Mouse (Mus musculus) limb, embryonic 12.5 days (tissue): Measurements from ENCODE around the gene Fam189b. TPM values are rescaled to one million over a fixed set of nuclear protein-coding genes. Genes with fewer than 3 reads are reported as not detected.
A peak's percentile ranks its signal among the peaks of the same experiment; 100 is the strongest.
"Not testable (repeated sequence)": the region's sequence is repeated elsewhere in the genome, so short reads cannot be mapped to it uniquely, and the experiment has no call there.

Experiments used
- ATAC-seq: fragments of 200-750 bp; cut with Nextera tagmentation; 2 replicates; pipeline ENCODE4 v1.8.0; 2017; ENCODE audit warnings: low read depth, moderate TSS enrichment; ENCODE audit not compliant: insufficient number of reproducible peaks, insufficient read depth, low FRiP score, low TSS enrichment
- H3K27ac ChIP-seq: fragments of 300-500 bp; sonication (generic); 2 replicates; pipeline ENCODE4 v1.5.1; 2016; ENCODE audit warnings: mild to moderate bottlenecking, moderate library complexity
- H3K27me3 ChIP-seq: fragments of 300-500 bp; sonication (generic); 2 replicates; pipeline ENCODE4 v1.6.1; 2016; ENCODE audit warnings: mild to moderate bottlenecking, moderate library complexity
- H3K36me3 ChIP-seq: fragments of 300-500 bp; sonication (generic); 2 replicates; pipeline ENCODE4 v1.6.1; 2016; ENCODE audit warnings: mild to moderate bottlenecking, moderate library complexity
- H3K4me1 ChIP-seq: fragments of 300-500 bp; sonication (generic); replicated peaks from 2 replicates; pipeline ENCODE4 v1.6.1; 2016
- H3K4me2 ChIP-seq: fragments of 300-500 bp; sonication (generic); 2 replicates; pipeline ENCODE4 v1.6.1; 2016; ENCODE audit warnings: mild to moderate bottlenecking, moderate library complexity
- H3K4me3 ChIP-seq: fragments of 300-500 bp; sonication (generic); replicated peaks from 2 replicates; pipeline ENCODE4 v1.5.1; 2016; ENCODE audit warnings: mild to moderate bottlenecking
- H3K9ac ChIP-seq: fragments of 300-500 bp; sonication (generic); replicated peaks from 2 replicates; pipeline ENCODE4 v1.6.1; 2016; ENCODE audit warnings: mild to moderate bottlenecking, moderate library complexity
- H3K9me3 ChIP-seq: fragments of 300-500 bp; sonication (generic); 2 replicates; pipeline ENCODE4 v1.6.1; 2016; ENCODE audit warnings: mild to moderate bottlenecking, moderate library complexity
- WGBS: fragments of 180-500 bp; shearing (Covaris S2); methylation state at CpG from one replicate; pipeline ENCODE4 v1.1.7; 2016; 5-methylcytosine and 5-hydroxymethylcytosine counted together
- polyA plus RNA-seq: library from polyadenylated mRNA; unstranded; fragments of >200 nt; fragmentation: Nextera tagmentation; extraction: Ambion mirVana; gene quantifications from 2 replicates; pipeline ENCODE4 v1.2.1, GENCODE M21; 2016

Fam189b gene
- polyA plus RNA-seq, 1 experiment from 2014 or later, result 27.4 TPM

- 88% methylated on average over 2 of the region's 2 CpGs for WGBS
- Histone ChIP-seq H3K9ac (no peak overlapping the region), H3K9me3 (no peaks in the 10 kb centered on the region), H3K27me3 (no peaks in the 10 kb centered on the region), H3K4me2 (no peak overlapping the region), H3K4me3 (no peak overlapping the region), H3K27ac (no peak overlapping the region), H3K4me1 (peaks cover 5% of the 10 kb centered on the region), H3K36me3 (peaks cover 61% of the 10 kb centered on the region)
- no peak for ATAC-seq
Measured at GRCm38 (mm10) chr3:89206695-89207094, 23.8 kb downstream of the Fam189b start.

GRCm38 (mm10) chr3:89208075-89208657 lies 25.2 kb downstream of the Fam189b start:
- Histone ChIP-seq H3K27ac (no peak overlapping the region), H3K36me3 (peaks cover 64% of the 10 kb centered on the region), H3K4me1 (peaks cover 13% of the 10 kb centered on the region), H3K9me3 (no peaks in the 10 kb centered on the region), H3K9ac (no peak overlapping the region), H3K4me2 (no peak overlapping the region), H3K27me3 (no peaks in the 10 kb centered on the region), H3K4me3 (no peak overlapping the region)
- no peak for ATAC-seq
- 84% methylated on average over 13 of the region's 13 CpGs for WGBS

- Histone ChIP-seq H3K4me1 (peaks cover 11% of the 10 kb centered on the region), H3K4me3 (no peak overlapping the region), H3K36me3 (peaks cover 64% of the 10 kb centered on the region), H3K9ac (no peak overlapping the region), H3K27ac (no peak overlapping the region), H3K9me3 (no peaks in the 10 kb centered on the region), H3K27me3 (no peaks in the 10 kb centered on the region), H3K4me2 (no peak overlapping the region)
- 88% methylated on average over 6 of the region's 6 CpGs for WGBS
- no peak for ATAC-seq
Measured at GRCm38 (mm10) chr3:89208736-89209135, 25.8 kb downstream of the Fam189b start.

- no peaks in the 10 kb centered on the region for H3K9me3 ChIP-seq
- H3K4me3 ChIP-seq, result no peak overlapping the region
- H3K9ac ChIP-seq, result no peak overlapping the region
- WGBS, result 92% methylated on average over 7 of the region's 7 CpGs
- ATAC-seq, result no peak
- H3K4me1 ChIP-seq, result peaks cover 12% of the 10 kb centered on the region
- H3K4me2 ChIP-seq, result no peak overlapping the region
- H3K27me3 ChIP-seq, result no peaks in the 10 kb centered on the region
- no peak overlapping the region for H3K27ac ChIP-seq
- H3K36me3 ChIP-seq, result peaks cover 64% of the 10 kb centered on the region
Measured at GRCm38 (mm10) chr3:89209731-89210130, 26.8 kb downstream of the Fam189b start.

- no peak overlapping the region for H3K9ac ChIP-seq
- peaks cover 63% of the 10 kb centered on the region for H3K36me3 ChIP-seq
- no peak overlapping the region for H3K27ac ChIP-seq
Measured at GRCm38 (mm10) chr3:89210162-89210561, 27.2 kb downstream of the Fam189b start.

GRCm38 (mm10) chr3:89210731-89211130 lies 27.8 kb downstream of the Fam189b start:
- no peak for ATAC-seq
- H3K4me2 ChIP-seq, result no peak overlapping the region
- peaks cover 22% of the 10 kb centered on the region for H3K4me1 ChIP-seq
- no peaks in the 10 kb centered on the region for H3K27me3 ChIP-seq
- 86% methylated on average over 7 of the region's 7 CpGs for WGBS
- no peak overlapping the region for H3K4me3 ChIP-seq
- H3K9ac ChIP-seq, result no peak overlapping the region
- H3K27ac ChIP-seq, result no peak overlapping the region
- H3K9me3 ChIP-seq, result no peaks in the 10 kb centered on the region
- peaks cover 57% of the 10 kb centered on the region for H3K36me3 ChIP-seq

More at GRCm38 (mm10) chr3:89210162-89210561, 27.2 kb downstream of the Fam189b start:
- Histone ChIP-seq H3K9me3 (no peaks in the 10 kb centered on the region), H3K4me1 (peaks cover 17% of the 10 kb centered on the region), H3K4me2 (no peak overlapping the region), H3K27me3 (no peaks in the 10 kb centered on the region), H3K4me3 (no peak overlapping the region)
- no peak for ATAC-seq
- WGBS, result 90% methylated on average over 13 of the region's 13 CpGs

- peak; percentile 87 for ATAC-seq
- Histone ChIP-seq H3K27me3 (no peaks in the 10 kb centered on the region), H3K9ac (peak overlapping the region; percentile 74), H3K4me1 (peaks cover 27% of the 10 kb centered on the region), H3K4me3 (peak overlapping the region; percentile 80), H3K27ac (peak overlapping the region; percentile 99), H3K36me3 (peaks cover 38% of the 10 kb centered on the region), H3K4me2 (peak overlapping the region; percentile 81), H3K9me3 (no peaks in the 10 kb centered on the region)
- WGBS, result under 1% methylated on average over 69 of the region's 69 CpGs
Measured at GRCm38 (mm10) chr3:89213803-89214530, 31.0 kb downstream of the Fam189b start.

- H3K4me3 ChIP-seq, result peak within 1 kb of the TSS; percentile 80
- H3K4me1 ChIP-seq, result peaks cover 27% of the 10 kb centered on the region
- H3K27ac ChIP-seq, result peak within 1 kb of the TSS; percentile 99
- H3K4me2 ChIP-seq, result peak within 1 kb of the TSS; percentile 81
- 1% methylated on average over 19 of the region's 19 CpGs for WGBS
- peak within 1 kb of the TSS; percentile 74 for H3K9ac ChIP-seq
- no peaks in the 10 kb centered on the region for H3K9me3 ChIP-seq
- H3K36me3 ChIP-seq, result peaks cover 37% of the 10 kb centered on the region
- H3K27me3 ChIP-seq, result no peaks in the 10 kb centered on the region
- no peak for ATAC-seq
Measured at GRCm38 (mm10) chr3:89214681-89215411, 31.9 kb downstream of the Fam189b start, which contains the start of gene Thbs3. TSS of gene Thbs3 (plus strand) at chr3:89215180.

- ATAC-seq, result peak; percentile 15; the same call in 1 of the 2 replicates
- peaks cover 27% of the 10 kb centered on the region for H3K4me1 ChIP-seq
- H3K9me3 ChIP-seq, result no peaks in the 10 kb centered on the region
- peak overlapping the region; percentile 99 for H3K27ac ChIP-seq
- H3K4me3 ChIP-seq, result peak overlapping the region; percentile 80
- peak overlapping the region; percentile 74; the same call in 1 of the 2 replicates for H3K9ac ChIP-seq
- H3K27me3 ChIP-seq, result no peaks in the 10 kb centered on the region
- H3K36me3 ChIP-seq, result peaks cover 35% of the 10 kb centered on the region
- H3K4me2 ChIP-seq, result peak overlapping the region; percentile 81
- WGBS, result under 1% methylated on average over 6 of the region's 6 CpGs
Measured at GRCm38 (mm10) chr3:89215853-89216252, 32.9 kb downstream of the Fam189b start.

- H3K9ac ChIP-seq, H3K27me3 ChIP-seq, H3K27ac ChIP-seq, H3K9me3 ChIP-seq, H3K4me3 ChIP-seq, ATAC-seq: not testable (repeated sequence)
- 73% methylated on average over 7 of the region's 7 CpGs for WGBS
- Histone ChIP-seq H3K36me3 (peaks cover 37% of the 10 kb centered on the region), H3K4me2 (peak overlapping the region; percentile 81), H3K4me1 (peaks cover 27% of the 10 kb centered on the region)
Measured at GRCm38 (mm10) chr3:89216407-89216806, 33.5 kb downstream of the Fam189b start.

- Histone ChIP-seq H3K9me3 (no peaks in the 10 kb centered on the region), H3K36me3 (peaks cover 52% of the 10 kb centered on the region), H3K4me2 (no peak overlapping the region), H3K4me1 (peaks cover 16% of the 10 kb centered on the region), H3K4me3 (no peak overlapping the region), H3K27me3 (no peaks in the 10 kb centered on the region), H3K27ac (no peak overlapping the region), H3K9ac (no peak overlapping the region)
- ATAC-seq, result no peak
- WGBS, result 93% methylated on average over 1 of the region's 1 CpGs
Measured at GRCm38 (mm10) chr3:89218271-89218670, 35.3 kb downstream of the Fam189b start.
